Mouse (Mus musculus): ENCODE data around the gene Smc5.

The Smc5 gene

DNA sequence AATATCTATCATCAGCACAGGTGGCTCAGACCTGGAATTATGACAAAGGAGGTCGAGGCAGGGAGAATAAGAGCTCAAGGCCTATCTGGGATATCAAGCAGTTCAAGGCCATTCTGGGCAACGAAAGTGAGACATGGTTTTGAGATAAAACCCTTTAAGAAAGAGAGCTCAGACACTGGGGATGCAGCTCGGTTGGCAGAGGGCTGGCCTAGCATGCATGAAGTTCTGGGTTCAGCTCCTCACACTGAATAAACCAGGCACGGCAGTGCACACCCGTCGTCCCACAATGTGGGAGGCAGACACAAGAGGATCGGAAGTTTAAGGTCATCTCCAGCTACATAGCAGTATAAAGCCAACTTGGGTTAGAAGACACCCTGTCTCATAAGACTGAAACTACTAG is 84.7 kb downstream of the Smc5 start:
- no peak for DNase-seq (ENCODE audit: low read depth)

DNA sequence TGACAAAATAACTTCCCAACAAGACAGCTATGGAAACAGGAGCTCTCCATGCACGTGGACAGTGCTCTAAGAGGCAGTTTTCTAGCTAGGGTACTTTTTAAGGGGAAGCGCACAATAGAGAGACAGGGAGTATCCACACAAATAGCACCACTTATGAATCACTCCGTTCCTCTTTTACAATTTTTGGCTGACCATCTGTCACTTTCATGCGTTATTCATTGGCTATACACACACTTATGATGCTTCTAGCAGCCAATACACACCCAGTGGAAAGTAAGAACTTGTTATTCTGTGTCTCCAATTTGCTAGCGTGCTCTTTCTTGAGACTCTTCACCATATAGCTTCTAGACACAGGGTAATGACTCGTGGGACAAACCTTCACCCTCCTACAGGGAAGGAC is 86.0 kb downstream of the Smc5 start:
- DNase-seq (ENCODE audit: low read depth) = no peak

DNA sequence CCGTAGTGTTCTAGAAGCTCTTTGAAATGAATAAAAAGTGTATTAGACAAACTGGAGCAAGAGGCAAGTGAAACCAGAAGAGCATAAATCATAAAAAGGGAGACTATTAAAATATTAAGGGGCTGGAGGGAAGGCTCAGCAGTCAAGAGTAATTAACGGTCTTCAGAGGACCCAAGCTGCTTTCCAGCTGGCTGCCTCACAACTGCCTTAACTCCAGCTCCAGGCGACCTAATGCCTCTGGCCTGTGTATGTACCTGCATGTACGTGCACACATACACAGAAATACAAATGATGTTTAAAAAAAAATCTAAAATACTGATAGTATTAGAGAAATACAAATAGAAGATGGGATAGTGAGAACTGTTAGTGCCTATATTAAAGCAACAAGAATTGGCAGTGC is 89.6 kb downstream of the Smc5 start:
- DNase-seq (ENCODE audit: low read depth) = no peak

DNA sequence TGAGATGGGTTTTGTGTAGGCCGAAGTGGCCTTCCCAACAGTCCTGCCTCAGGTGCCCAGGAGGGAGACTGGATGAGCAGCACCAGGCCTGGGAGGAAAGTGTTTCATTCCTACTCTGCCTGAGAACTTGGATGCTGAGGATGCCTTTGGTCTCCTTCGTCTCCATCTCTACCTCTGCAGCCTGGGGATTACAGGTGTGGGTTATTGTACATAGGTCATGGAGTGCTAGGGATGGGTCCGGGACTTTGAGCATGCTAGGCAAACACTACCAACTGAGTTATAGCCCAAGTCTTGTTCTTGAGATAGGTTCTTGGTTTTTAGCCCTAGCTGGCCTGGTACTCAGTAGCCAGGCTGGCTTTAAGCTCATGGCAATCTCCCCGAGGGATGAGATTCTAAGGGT is 90.2 kb downstream of the Smc5 start:
- no peak for DNase-seq (ENCODE audit: low read depth)

DNA sequence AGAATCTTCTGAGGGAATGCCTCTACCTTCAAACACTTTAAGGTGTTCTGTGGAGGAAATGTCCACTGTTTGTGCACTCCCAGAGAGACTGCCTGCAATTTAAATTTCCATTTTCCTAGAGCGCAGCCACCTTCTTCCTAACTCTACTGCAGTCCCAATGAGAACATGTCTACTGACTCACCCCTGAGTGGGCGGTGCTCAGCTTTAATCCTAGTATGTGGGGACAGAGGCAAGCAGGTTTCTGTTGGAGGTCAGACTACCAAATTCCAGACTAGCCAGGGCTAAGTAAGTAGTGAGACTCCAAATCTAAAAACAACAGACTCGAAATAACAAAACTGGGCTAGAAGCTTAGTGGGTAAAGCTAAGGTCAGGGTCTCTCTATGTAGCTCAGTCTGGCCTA is 95.2 kb downstream of the Smc5 start:
- no peak for DNase-seq (ENCODE audit: low read depth)

DNA sequence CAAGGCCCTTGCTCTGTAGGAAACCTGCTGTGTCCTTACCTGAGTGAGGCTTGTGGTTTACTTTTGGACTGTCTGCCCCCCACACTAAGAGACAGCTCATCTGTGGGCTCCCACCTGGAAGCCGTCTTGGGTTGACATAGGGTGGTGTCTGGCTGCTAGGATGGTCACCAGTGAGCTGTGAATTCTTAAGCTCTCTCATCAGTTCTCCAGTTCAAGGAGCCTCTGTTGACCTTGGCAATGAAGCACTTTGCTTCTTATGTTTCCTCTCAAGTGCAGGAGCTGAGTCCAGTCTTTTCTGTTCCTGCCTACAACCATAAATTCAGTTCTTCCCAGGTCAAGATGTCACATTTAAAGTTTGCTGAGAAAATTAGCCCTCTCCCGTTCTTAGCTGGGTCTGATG is 98.2 kb downstream of the Smc5 start:
- DNase-seq (ENCODE audit: low read depth) = no peak

DNA sequence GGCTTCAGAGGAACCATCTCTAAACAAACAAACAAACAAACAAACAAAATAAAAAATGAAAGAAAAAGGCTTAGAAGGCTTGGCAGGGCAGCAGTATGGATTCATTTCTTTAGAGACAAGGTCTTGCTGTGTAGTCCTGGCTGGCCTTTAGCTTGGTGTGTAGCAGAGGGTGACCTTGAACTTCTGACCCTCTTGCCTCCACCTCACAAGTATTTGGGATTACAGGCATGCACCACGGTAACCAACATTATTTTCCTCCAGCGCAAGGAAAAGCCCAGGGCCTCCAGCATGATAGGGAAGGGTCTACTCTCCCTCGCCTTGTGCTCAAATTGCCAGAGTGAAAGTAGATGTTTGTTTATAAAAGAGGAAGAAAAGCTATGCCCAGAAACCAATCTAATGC is 98.6 kb downstream of the Smc5 start:
- no peak for DNase-seq (ENCODE audit: low read depth)

DNA sequence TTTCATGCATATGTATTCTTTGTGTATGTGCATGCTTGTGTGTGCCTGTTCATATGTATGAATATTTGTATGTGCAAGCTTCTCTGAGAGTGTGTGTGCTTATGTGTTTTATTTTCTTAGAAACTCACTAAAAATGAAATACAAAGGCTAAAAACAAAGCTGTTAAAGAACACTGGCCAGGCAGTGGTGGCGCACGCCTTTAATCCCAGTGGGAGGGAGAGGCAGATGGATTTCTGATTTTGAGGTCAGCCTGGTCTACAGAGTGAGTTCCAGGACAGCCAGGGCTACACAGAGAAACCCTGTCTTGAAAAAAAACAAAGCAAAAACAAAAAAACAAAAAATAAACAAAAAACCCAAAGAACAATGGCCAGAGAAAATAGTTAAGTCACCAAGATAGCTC is 102.6 kb downstream of the Smc5 start:
- DNase-seq (ENCODE audit: low read depth) = no peak

DNA sequence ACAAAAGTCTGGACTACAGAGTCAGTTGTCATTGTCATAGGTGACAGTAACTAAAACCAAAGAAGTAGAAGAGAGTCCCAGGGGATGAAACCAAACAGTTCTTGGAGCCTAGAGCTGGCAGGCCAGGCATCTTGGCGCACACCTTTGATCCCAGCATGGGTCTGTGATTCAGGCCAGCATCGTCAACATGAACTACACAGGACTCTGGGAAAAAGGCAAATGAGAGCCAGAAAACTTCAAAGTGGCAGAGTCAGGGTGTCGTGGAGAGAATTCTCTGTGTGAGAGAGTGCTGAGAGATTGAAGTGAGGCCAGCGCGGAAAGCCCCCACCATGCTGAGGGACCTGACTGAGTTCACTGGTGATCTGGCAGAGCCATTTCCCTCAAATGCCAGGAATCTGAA is 103.2 kb downstream of the Smc5 start:
- no peak for DNase-seq (ENCODE audit: low read depth)

DNA sequence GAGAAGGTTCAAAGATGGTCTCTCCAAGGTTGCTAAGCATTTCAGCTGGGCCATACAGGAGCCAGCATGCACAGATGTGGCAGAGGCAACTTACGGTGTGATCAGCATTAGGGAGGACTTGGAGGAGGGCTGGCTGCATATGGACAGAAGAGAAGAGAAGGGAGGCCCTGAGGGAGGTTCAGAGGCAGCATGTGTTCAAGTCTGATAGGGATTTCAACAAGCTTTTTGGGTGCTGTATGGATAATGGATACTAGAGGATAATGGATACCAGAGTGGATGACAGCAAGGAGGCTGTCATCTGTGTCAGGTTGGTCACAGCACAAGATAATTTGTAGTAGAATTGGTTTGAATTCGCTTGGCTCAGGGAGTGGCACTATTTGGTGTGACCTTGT is 104.0 kb downstream of the Smc5 start:
- DNase-seq (ENCODE audit: low read depth) = no peak

DNA sequence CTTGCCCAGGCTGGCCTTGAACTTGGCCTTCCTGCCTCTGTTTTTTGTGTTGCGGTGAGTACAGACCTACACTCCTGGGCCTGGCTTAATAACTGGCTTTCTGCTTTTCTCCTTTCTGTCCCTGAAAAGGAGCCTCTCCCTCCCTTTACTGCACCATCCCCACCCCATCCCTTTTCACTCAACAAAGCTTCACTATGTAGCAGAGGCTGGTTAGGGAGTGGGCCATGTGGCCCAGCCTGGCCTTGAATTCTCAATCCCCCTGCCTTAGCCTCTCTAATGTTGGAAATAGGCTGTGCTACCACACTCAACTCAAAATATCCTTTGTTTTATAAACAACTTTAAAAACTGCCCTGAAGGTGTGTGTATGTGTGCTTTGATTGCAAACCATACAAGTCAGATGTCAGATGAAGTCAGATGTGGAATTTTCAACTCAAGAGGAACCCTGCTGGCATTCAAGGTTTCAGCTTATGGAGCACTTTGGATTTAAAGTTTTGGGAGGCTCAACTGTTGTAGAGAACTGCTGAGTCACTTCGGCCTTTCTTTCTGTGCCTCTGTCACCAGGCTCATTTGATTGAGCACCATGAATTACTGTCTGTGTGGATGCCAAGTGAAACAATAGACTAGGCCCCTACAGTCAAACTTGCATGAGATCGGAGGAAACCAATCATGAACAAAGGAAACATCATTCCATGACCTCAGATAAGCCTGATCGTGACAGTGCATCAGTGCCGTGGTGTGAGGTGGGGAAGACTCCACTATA is 104.6 kb downstream of the Smc5 start:
- no peak for DNase-seq (ENCODE audit: low read depth)

DNA sequence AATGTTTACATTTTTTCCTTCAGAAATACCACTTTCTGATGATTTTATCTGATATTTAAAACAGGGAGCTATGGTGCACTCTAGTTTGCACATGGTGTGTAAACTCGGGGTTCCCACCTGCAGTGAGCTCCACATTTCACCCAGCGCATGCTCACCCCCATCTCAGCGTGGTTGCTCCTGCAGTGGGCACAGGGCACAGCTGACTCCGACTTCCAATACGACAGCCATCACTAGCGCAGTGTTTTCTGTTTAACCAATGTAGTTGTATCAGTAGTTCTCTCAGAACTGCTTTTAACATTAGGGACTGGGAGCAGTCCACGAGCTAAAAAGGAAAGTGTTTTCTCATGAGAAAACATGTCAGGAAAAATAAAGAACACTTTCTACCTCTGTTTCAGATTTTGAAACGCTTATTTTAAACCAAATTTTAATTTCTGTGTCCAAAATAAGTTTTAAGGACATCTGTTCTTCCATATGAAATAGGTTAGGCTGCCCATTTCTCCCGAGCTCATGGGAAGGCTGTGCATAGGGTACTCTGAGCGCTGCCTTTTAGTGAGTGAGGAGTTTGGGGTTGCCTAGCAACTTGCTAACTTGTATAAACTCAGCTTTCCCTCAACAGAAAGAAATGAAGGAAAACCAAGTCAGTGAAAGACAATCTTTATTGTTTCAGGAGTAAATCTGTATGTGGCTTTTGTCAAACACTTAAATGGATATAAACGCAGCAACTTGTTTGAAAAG is 107.0 kb downstream of the Smc5 start:
- no peak for DNase-seq (ENCODE audit: low read depth)

DNA sequence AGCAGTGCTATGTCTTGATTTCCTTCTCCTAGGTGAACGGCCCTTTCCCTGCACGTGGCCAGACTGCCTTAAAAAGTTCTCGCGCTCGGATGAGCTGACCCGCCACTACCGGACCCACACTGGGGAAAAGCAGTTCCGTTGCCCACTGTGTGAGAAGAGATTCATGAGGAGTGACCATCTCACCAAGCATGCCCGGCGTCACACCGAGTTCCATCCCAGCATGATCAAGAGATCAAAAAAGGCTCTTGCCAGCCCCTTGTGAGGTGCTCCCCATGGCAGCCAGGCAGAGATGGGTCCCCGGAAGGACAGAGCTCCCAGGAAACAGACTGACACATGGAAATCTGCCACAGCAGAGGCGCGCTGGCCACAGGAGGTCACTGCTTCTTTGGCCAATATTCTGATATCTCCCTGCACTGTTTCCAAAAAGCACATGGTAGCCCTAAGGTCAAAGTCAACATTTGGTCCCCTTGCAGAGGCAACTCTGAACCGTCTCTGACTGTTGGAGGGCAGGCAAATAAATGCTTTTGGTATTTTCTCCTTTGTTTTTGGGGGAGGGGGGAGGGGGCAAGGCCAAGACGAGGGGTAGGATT is 109.0 kb downstream of the Smc5 start:
- DNase-seq (ENCODE audit: low read depth) = no peak

DNA sequence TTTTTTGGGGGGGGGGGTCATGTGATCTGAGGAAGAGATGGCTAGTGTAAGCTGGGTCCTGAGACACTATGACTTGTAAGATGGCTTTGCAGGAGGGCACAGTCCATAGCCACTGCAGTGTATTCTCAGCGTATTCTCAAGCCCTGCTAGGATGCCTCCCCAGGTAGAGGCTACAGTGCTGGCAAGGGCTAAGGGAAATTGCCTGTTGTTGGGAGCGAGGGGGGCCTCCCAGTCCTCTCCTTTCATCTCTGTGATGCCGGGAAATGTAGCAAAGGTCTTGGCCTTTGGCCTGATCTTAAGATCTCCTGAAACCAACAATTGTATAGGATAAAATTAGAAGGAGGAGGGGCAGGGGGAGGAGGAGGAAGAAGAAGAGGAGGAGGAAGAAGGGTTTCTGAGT is 110.3 kb downstream of the Smc5 start:
- no peak for DNase-seq (ENCODE audit: low read depth)

DNA sequence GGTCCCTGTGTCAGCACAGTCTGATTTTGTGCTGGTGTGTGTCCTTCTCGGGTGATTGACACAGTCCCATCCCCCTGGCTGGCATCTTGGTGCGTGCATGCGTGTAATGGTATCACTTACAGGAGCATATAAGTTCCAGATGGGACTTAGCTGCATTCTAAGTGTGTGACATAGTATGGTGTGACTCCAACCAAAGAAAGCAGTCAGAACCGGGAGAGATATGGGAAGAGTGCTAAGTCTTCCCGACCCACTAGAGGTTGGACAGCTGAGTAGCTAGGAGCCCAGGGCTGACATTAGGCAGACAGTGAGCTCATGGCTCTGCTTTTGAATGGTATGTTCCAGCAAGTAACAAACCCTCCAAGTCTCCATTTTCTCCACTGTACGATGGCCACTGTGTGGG is 110.8 kb downstream of the Smc5 start:
- DNase-seq (ENCODE audit: low read depth) = no peak

DNA sequence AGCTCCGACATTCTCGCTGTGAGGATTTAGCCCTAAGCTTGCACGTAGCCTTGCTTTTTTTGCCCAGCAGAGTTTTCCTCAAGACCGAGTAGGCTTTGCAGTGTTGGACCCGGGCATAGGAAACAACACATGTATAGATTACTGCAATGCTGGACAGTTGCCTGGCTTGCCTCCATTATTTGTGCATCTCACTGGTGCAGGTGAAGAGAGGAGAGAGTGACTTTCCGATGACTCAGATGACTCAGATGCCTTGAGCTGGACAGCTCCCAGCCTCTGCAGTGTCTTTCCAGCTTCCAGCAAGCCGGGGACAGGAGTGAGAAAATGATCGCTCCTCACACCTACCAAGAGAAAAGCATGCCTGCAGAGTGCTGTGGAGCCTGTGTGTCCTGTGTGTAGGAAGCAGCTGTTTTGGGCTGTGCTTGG is 111.3 kb downstream of the Smc5 start:
- DNase-seq (ENCODE audit: low read depth) = no peak

DNA sequence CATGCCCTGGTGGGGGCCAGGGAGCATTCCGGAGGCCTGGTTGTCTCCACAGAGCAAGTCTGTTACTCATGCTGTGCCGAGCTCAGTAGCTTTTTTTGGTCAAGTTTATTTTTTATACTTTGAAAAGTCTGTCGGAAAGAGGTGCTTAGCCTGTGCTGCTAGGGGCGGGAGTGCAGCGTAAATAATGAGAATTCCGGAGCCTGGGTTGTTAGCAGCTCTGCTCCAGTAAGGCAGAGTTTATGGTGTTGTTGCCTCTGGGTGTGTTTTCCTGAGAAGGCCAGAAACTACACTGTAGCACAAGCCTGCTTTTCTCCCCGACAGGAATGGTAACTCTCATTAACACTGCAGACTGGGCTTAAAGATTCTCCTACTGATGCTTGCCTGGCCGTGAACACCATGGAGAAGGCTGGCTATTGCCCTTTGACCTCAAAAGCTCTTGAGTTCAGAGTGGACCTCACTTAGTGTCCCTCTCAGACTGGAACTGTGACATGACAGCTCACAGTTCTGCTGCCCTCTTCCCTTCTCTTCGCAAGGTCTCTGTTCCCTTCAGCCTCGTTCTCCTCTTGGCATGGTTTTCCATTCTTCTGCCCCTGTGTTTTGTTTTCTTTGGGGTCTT is 113.8 kb downstream of the Smc5 start:
- no peak for DNase-seq (ENCODE audit: low read depth)
